In genomic region chr12:84625116-84625515, GRCm38 (mm10) we compare ENCODE assay signal across 11 mouse cellular contexts. TPM values are rescaled to one million over a fixed set of nuclear protein-coding genes. Genes with fewer than 3 reads are reported as not detected.
A peak's percentile ranks its signal among the peaks of the same experiment; 100 is the strongest.
DNase-seq lines count a peak whose midpoint lies in the region; ATAC-seq and TF ChIP-seq lines count a peak whose summit lies in the region.
"Had no signal": no experiment of that assay in that cellular context is flagged by ENCODE, and none has a peak within 500 bp of the region (broad histone marks: within the 10 kb centered on the region; RNA-seq: fewer than 3 reads in every experiment).

No protein-coding gene starts in this region.

- no peak for TF ChIP-seq CTCF in brain, embryonic 14.5 days (IDR thresholded peaks at IDR 0.05; ENCODE audit: borderline replicate concordance, extremely low read depth, insufficient read depth, insufficient read length)
- TF ChIP-seq CTCF in midbrain, postnatal 0 days (IDR thresholded peaks at IDR 0.05), result no peak
- TF ChIP-seq CTCF in cerebellum, adult 2 months (IDR thresholded peaks at IDR 0.05; ENCODE audit: borderline replicate concordance, insufficient read depth, low read depth, low read length), result no peak

- H3K4me2 ChIP-seq in intestine, embryonic 14.5 days (ENCODE audit: low read length), result no peak overlapping the region
- no peak overlapping the region; the same call in 1 of the 2 replicates for H3K4me2 ChIP-seq in intestine, embryonic 15.5 days (replicated peaks)
- peak overlapping the region; percentile 12; the same call in 1 of the 2 replicates for H3K4me2 ChIP-seq in hindbrain, embryonic 11.5 days (replicated peaks; ENCODE audit: low read depth, low read length)
- H3K4me2 ChIP-seq in midbrain, postnatal 0 days (ENCODE audit: low read depth, low read length, poor library complexity, severe bottlenecking), result no peak overlapping the region

- no peaks in the 10 kb centered on the region for H3K9me3 ChIP-seq in intestine, embryonic 14.5 days (ENCODE audit: control insufficient read depth, low read length)
- no peaks in the 10 kb centered on the region for H3K9me3 ChIP-seq in intestine, embryonic 15.5 days
- no peaks in the 10 kb centered on the region for H3K9me3 ChIP-seq in hindbrain, embryonic 11.5 days (ENCODE audit: control insufficient read depth, low read length)
- no peaks in the 10 kb centered on the region for H3K9me3 ChIP-seq in midbrain, postnatal 0 days (ENCODE audit: low read length)
- H3K9me3 ChIP-seq: G1E had no signal

- no peak overlapping the region for H3K9ac ChIP-seq in intestine, embryonic 14.5 days (ENCODE audit: low read length)
- no peak overlapping the region for H3K9ac ChIP-seq in intestine, embryonic 15.5 days
- no peak overlapping the region; the same call in 1 of the 2 replicates for H3K9ac ChIP-seq in hindbrain, embryonic 11.5 days (ENCODE audit: low read depth, low read length)
- H3K9ac ChIP-seq in midbrain, postnatal 0 days (replicated peaks; ENCODE audit: low read length, poor library complexity, severe bottlenecking), result no peak overlapping the region

- TF ChIP-seq POLR2A in brain, embryonic 14.5 days (IDR thresholded peaks at IDR 0.05; ENCODE audit: borderline replicate concordance, extremely low read depth, insufficient read depth, insufficient read length, poor library complexity, severe bottlenecking), result no peak
- TF ChIP-seq POLR2A in cerebellum, adult 2 months (IDR thresholded peaks at IDR 0.05; ENCODE audit: borderline replicate concordance, insufficient read depth, low read length), result no peak

- peak; percentile 54 for DNase-seq in intestine, embryonic 14.5 days (ENCODE audit: low spot score)
- DNase-seq in brain, embryonic 14.5 days (ENCODE audit: low read depth), result peak; percentile 76
- peak; percentile 39 for DNase-seq in hindbrain, embryonic 11.5 days (ENCODE audit: low spot score)
- peak; percentile 22 for DNase-seq in midbrain, postnatal 0 days (ENCODE audit: low spot score)
- DNase-seq in cerebellum, adult 2 months, result no peak
- DNase-seq in layer of hippocampus, postnatal 36 days, result no peak
- no peak for DNase-seq in T-cell, adult 2 months (ENCODE audit: low spot score)
- DNase-seq: lung, postnatal 36 days had no signal

- no peak for ATAC-seq in intestine, embryonic 14.5 days (replicated peaks; ENCODE audit: low FRiP score, low TSS enrichment, low read depth)
- no peak for ATAC-seq in intestine, embryonic 15.5 days
- no peak for ATAC-seq in hindbrain, embryonic 11.5 days (ENCODE audit: low FRiP score)
- no peak for ATAC-seq in midbrain, postnatal 0 days (ENCODE audit: low FRiP score)

- H3K27ac ChIP-seq in intestine, embryonic 14.5 days (ENCODE audit: low read depth), result no peak overlapping the region
- no peak overlapping the region for H3K27ac ChIP-seq in intestine, embryonic 15.5 days
- no peak overlapping the region for H3K27ac ChIP-seq in hindbrain, embryonic 11.5 days (ENCODE audit: low read depth, low read length)
- no peak overlapping the region for H3K27ac ChIP-seq in midbrain, postnatal 0 days (ENCODE audit: low read depth, low read length)
- H3K27ac ChIP-seq in cerebellum, adult 2 months (ENCODE audit: insufficient read depth, low read length), result no peak overlapping the region

- no peaks in the 10 kb centered on the region for H3K36me3 ChIP-seq in intestine, embryonic 14.5 days (ENCODE audit: control insufficient read depth, insufficient read depth, low read length)
- no peaks in the 10 kb centered on the region for H3K36me3 ChIP-seq in intestine, embryonic 15.5 days
- no peaks in the 10 kb centered on the region for H3K36me3 ChIP-seq in hindbrain, embryonic 11.5 days (ENCODE audit: control insufficient read depth, insufficient read depth, low read length)
- H3K36me3 ChIP-seq in midbrain, postnatal 0 days (ENCODE audit: insufficient read depth, low read length), result no peaks in the 10 kb centered on the region
- H3K36me3 ChIP-seq: G1E had no signal

- 9% methylated on average over 9 of the region's 9 CpGs for whole genome bisulfite sequencing in intestine, embryonic 14.5 days
- 9% methylated on average over 9 of the region's 9 CpGs for WGBS in intestine, embryonic 15.5 days
- 2% methylated on average over 9 of the region's 9 CpGs for WGBS in hindbrain, embryonic 11.5 days
- 5% methylated on average over 9 of the region's 9 CpGs for WGBS in midbrain, postnatal 0 days
- WGBS in cerebellum, adult 2 months, result 8% methylated on average over 9 of the region's 9 CpGs

- H3K4me3 ChIP-seq in intestine, embryonic 14.5 days (ENCODE audit: low read depth, low read length), result no peak overlapping the region
- no peak overlapping the region for H3K4me3 ChIP-seq in intestine, embryonic 15.5 days (replicated peaks)
- no peak overlapping the region for H3K4me3 ChIP-seq in hindbrain, embryonic 11.5 days (ENCODE audit: low read depth, low read length)
- no peak overlapping the region for H3K4me3 ChIP-seq in midbrain, postnatal 0 days (ENCODE audit: low read depth, low read length)
- H3K4me3 ChIP-seq in cerebellum, adult 2 months (replicated peaks; ENCODE audit: insufficient read depth, low read depth, low read length), result no peak overlapping the region

- H3K27me3 ChIP-seq in intestine, embryonic 14.5 days (replicated peaks; ENCODE audit: control insufficient read depth, insufficient read depth, low read length), result peaks cover 24% of the 10 kb centered on the region
- peaks cover 10% of the 10 kb centered on the region for H3K27me3 ChIP-seq in intestine, embryonic 15.5 days (replicated peaks)
- peaks cover 5% of the 10 kb centered on the region; the same call in 1 of the 2 replicates for H3K27me3 ChIP-seq in hindbrain, embryonic 11.5 days (ENCODE audit: control insufficient read depth, insufficient read depth, low read length)
- H3K27me3 ChIP-seq in midbrain, postnatal 0 days (ENCODE audit: insufficient read depth, low read length), result no peaks in the 10 kb centered on the region
- H3K27me3 ChIP-seq in cerebellum, adult 2 months (ENCODE audit: control insufficient read depth, insufficient read depth, low read length), result no peaks in the 10 kb centered on the region

- H3K4me1 ChIP-seq in intestine, embryonic 14.5 days (replicated peaks; ENCODE audit: control insufficient read depth, insufficient read depth, low read length), result no peaks in the 10 kb centered on the region
- 0 out of 2 replicates have a peak, but pooled peaks cover 2% of the 10 kb centered on the region for H3K4me1 ChIP-seq in intestine, embryonic 15.5 days (replicated peaks)
- H3K4me1 ChIP-seq in hindbrain, embryonic 11.5 days (replicated peaks; ENCODE audit: control insufficient read depth, insufficient read depth, low read length), result no peaks in the 10 kb centered on the region; the same call in 1 of the 2 replicates
- H3K4me1 ChIP-seq in midbrain, postnatal 0 days (ENCODE audit: insufficient read depth, low read length), result peaks cover 5% of the 10 kb centered on the region
- no peaks in the 10 kb centered on the region for H3K4me1 ChIP-seq in cerebellum, adult 2 months (ENCODE audit: control insufficient read depth, insufficient read depth, low read length)

RNA-seq across cellular contexts. Expression of gene Abcd4, which starts 7.9 kb away (rescaled TPM):
- 10.3 and 12.8 TPM in 2 replicates for polyA plus RNA-seq in intestine, embryonic 14.5 days (2014; fragmentation: Nextera tagmentation; extraction: Ambion mirVana)
- polyA plus RNA-seq in intestine, embryonic 15.5 days (2015; fragmentation: Nextera tagmentation; extraction: Ambion mirVana), result 16.5 and 20.8 TPM in 2 replicates
- 25.1 and 34.0 TPM in 2 replicates for polyA plus RNA-seq in brain, embryonic 14.5 days (2012; rRNA removed)
- 6.4 and 7.9 TPM in 2 replicates for polyA plus RNA-seq in hindbrain, embryonic 11.5 days (2014; fragmentation: Nextera tagmentation; extraction: Ambion mirVana)
- total RNA-seq in midbrain, postnatal 0 days (2014; rRNA removed), result 6.8 and 10.0 TPM in 2 replicates
- 9.0 and 10.4 TPM in 2 replicates for polyA plus RNA-seq in midbrain, postnatal 0 days (2015; fragmentation: Nextera tagmentation; extraction: Ambion mirVana)
- polyA plus RNA-seq in cerebellum, adult 2 months (2012; rRNA removed), result 33.5 and 35.2 TPM in 2 replicates
- total RNA-seq in layer of hippocampus, postnatal 36 days (2021), result 10 to 100 TPM; 12.6 to 15.2 TPM

RNA-seq across cellular contexts. Expression of gene Vrtn, which starts 15.7 kb away (rescaled TPM):
- not detected in 2 replicates for polyA plus RNA-seq in intestine, embryonic 14.5 days (2014; fragmentation: Nextera tagmentation; extraction: Ambion mirVana)
- not detected in 2 replicates for polyA plus RNA-seq in intestine, embryonic 15.5 days (2015; fragmentation: Nextera tagmentation; extraction: Ambion mirVana)
- polyA plus RNA-seq in brain, embryonic 14.5 days (2012; rRNA removed), result 0.03 TPM in 1 of 2 replicates, not detected in the other
- not detected in 2 replicates for polyA plus RNA-seq in hindbrain, embryonic 11.5 days (2014; fragmentation: Nextera tagmentation; extraction: Ambion mirVana)
- total RNA-seq in midbrain, postnatal 0 days (2014; rRNA removed), result not detected in 2 replicates
- polyA plus RNA-seq in midbrain, postnatal 0 days (2015; fragmentation: Nextera tagmentation; extraction: Ambion mirVana), result not detected in 2 replicates
- polyA plus RNA-seq in cerebellum, adult 2 months (2012; rRNA removed), result not detected in 2 replicates
- total RNA-seq in layer of hippocampus, postnatal 36 days (2021), result not detected
- polyA plus RNA-seq: G1E; kidney, adult 2 months had no signal

RNA-seq across cellular contexts. Expression of gene Vsx2, which starts 55.6 kb away (rescaled TPM):
- not detected in 2 replicates for polyA plus RNA-seq in intestine, embryonic 14.5 days (2014; fragmentation: Nextera tagmentation; extraction: Ambion mirVana)
- polyA plus RNA-seq in intestine, embryonic 15.5 days (2015; fragmentation: Nextera tagmentation; extraction: Ambion mirVana), result not detected in 2 replicates
- polyA plus RNA-seq in brain, embryonic 14.5 days (2012; rRNA removed), result 2.5 and 5.8 TPM in 2 replicates
- polyA plus RNA-seq in hindbrain, embryonic 11.5 days (2014; fragmentation: Nextera tagmentation; extraction: Ambion mirVana), result 5.6 and 10.1 TPM in 2 replicates
- total RNA-seq in midbrain, postnatal 0 days (2014; rRNA removed), result 1.8 and 3.0 TPM in 2 replicates
- 0.83 and 1.2 TPM in 2 replicates for polyA plus RNA-seq in midbrain, postnatal 0 days (2015; fragmentation: Nextera tagmentation; extraction: Ambion mirVana)
- polyA plus RNA-seq in cerebellum, adult 2 months (2012; rRNA removed), result 1.6 and 2.2 TPM in 2 replicates
- total RNA-seq in layer of hippocampus, postnatal 36 days (2021), result under 1 TPM in 1 of 2 experiments, not detected in 1; 0.12 TPM
- polyA plus RNA-seq: G1E; kidney, adult 2 months had no signal

Comparison
In these comparisons a context has a peak if more than half of its experiments do, and no peak if none do; other contexts are left out.
1. DNase-seq: peak in intestine, embryonic 14.5 days (single experiment), brain, embryonic 14.5 days (single experiment), hindbrain, embryonic 11.5 days (single experiment) and midbrain, postnatal 0 days (single experiment); none in cerebellum, adult 2 months (0 of 2), layer of hippocampus, postnatal 36 days (0 of 2) and T-cell, adult 2 months (single experiment).